Mouse (Mus musculus) hindbrain, embryonic 16.5 days (tissue): ENCODE data around the gene Fam209. TPM values are rescaled to one million over a fixed set of nuclear protein-coding genes. Genes with fewer than 3 reads are reported as not detected.

Experiments
- ATAC-seq: fragments of 200-750 bp; cut with Nextera tagmentation; 2 replicates; pipeline ENCODE4 v1.8.0; 2017; ENCODE audit warnings: moderate TSS enrichment, moderate library complexity
- H3K27ac ChIP-seq: fragments of 300-500 bp; sonication (generic); 2 replicates; pipeline ENCODE4 v1.5.1; 2014; ENCODE audit warnings: low read depth, mild to moderate bottlenecking, control low read depth, low read length, moderate library complexity
- H3K27me3 ChIP-seq: fragments of 300-500 bp; sonication (generic); replicated peaks from 2 replicates; pipeline ENCODE4 v1.6.1; 2014; ENCODE audit warnings: low read length; ENCODE audit not compliant: control insufficient read depth, insufficient read depth
- H3K36me3 ChIP-seq: fragments of 300-500 bp; sonication (generic); 2 replicates; pipeline ENCODE4 v1.6.1; 2014; ENCODE audit warnings: mild to moderate bottlenecking, low read length, moderate library complexity, mixed read lengths; ENCODE audit not compliant: control insufficient read depth, insufficient read depth
- H3K4me1 ChIP-seq: fragments of 300-500 bp; sonication (generic); 2 replicates; pipeline ENCODE4 v1.6.1; 2014; ENCODE audit warnings: low read depth, low read length; ENCODE audit not compliant: control insufficient read depth, insufficient read depth
- H3K4me2 ChIP-seq: fragments of 300-500 bp; sonication (generic); 2 replicates; pipeline ENCODE4 v1.6.1; 2014; ENCODE audit warnings: mild to moderate bottlenecking, low read length, control low read depth, moderate library complexity
- H3K4me3 ChIP-seq: fragments of 300-500 bp; sonication (generic); 2 replicates; pipeline ENCODE4 v1.5.1; 2014; ENCODE audit warnings: mild to moderate bottlenecking, low read length, control low read depth, moderate library complexity
- H3K9ac ChIP-seq: fragments of 300-500 bp; sonication (generic); 2 replicates; pipeline ENCODE4 v1.6.1; 2014; ENCODE audit warnings: low read depth, mild to moderate bottlenecking, control low read depth, low read length, moderate library complexity
- H3K9me3 ChIP-seq: fragments of 300-500 bp; sonication (generic); 2 replicates; pipeline ENCODE4 v1.6.1; 2014; ENCODE audit warnings: mild to moderate bottlenecking, low read length, moderate library complexity; ENCODE audit not compliant: control insufficient read depth
- WGBS: fragments of 180-500 bp; shearing (Covaris S2); extraction: QIAGEN DNeasy Blood & Tissue Kit; methylation state at CpG from one replicate; pipeline ENCODE4 v1.1.7; 2014; 5-methylcytosine and 5-hydroxymethylcytosine counted together
- polyA plus RNA-seq: library from polyadenylated mRNA; unstranded; fragments of >200 nt; fragmentation: Nextera tagmentation; extraction: Ambion mirVana; gene quantifications from 2 replicates; pipeline ENCODE4 v1.2.1, GENCODE M21; 2015

The Fam209 gene
- polyA plus RNA-seq, 1 experiment from 2014 or later: 0.24 TPM

DNA sequence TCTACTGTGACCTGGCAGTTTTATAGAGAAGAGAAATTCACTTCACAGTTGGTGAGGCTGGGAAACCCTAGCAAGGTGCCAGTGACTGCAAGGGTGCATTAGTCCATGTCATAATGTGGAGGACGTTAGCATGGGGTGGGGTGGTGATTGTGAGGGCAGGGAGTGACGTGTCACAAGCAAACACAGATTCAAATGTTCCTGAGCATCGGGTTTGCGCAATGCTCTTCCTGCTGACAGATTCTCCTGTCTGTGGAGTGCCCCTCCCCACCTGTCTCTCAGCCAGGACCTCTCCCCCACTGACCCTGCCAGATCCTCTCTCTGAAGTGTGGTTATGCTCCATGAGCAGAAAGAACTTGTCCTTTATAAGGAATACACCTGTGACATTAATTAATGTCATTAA lies 24.0 kb upstream of the Fam209 start:
- H3K36me3 ChIP-seq: peaks cover 48% of the 10 kb centered on the region
- 97% methylated on average over 4 of the region's 4 CpGs for WGBS
- no peak overlapping the region for H3K9ac ChIP-seq
- no peaks in the 10 kb centered on the region for H3K4me1 ChIP-seq
- ATAC-seq: no peak
- H3K27ac ChIP-seq: no peak overlapping the region
- H3K9me3 ChIP-seq: no peaks in the 10 kb centered on the region
- H3K4me2 ChIP-seq: no peak overlapping the region
- no peak overlapping the region for H3K4me3 ChIP-seq
- H3K27me3 ChIP-seq: no peaks in the 10 kb centered on the region

DNA sequence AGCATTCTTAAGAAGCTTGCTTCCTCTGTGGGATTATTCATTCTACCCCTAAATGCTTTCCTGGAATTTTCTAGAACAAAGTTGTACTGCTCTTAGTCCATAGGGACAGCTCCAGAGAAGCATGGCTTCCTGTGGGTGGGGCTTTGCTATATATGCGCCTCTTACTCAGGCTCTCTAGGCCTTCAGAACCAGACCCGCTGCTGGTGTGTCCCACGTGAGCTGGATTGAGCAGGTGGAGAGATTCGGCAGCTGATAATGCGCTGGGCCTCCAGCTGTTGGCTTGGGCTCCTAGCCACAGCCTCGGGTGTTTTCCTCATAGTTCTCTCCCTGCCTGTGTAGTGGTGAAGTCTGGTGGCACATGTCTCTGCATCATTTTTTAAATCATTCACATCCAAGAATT lies 21.7 kb upstream of the Fam209 start:
- peaks cover 49% of the 10 kb centered on the region for H3K36me3 ChIP-seq
- H3K9ac ChIP-seq: no peak overlapping the region
- no peaks in the 10 kb centered on the region for H3K4me1 ChIP-seq
- H3K9me3 ChIP-seq: no peaks in the 10 kb centered on the region
- no peak for ATAC-seq
- H3K27me3 ChIP-seq: no peaks in the 10 kb centered on the region
- no peak overlapping the region for H3K4me3 ChIP-seq
- 87% methylated on average over 6 of the region's 6 CpGs for WGBS
- H3K4me2 ChIP-seq: no peak overlapping the region
- H3K27ac ChIP-seq: no peak overlapping the region

DNA sequence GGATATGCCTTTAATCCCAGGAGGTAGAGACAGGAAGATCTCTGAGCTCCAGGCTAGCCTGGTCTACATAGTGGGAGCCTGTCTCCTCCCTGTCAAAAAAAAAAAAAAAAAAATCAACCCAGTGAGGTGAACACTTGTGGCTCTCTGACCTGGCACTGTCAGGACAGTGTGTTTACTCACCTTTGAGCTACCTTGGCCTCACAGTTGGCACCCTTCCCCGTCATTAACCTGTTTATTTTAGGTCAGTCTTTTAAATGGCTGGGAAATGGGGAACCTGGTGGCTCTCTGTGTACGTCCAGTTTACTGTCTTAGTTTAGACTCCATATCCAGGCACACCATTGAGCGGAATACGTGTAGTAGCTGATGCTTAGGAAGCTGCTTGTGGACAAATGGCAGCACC lies 20.3 kb upstream of the Fam209 start:
- Histone ChIP-seq H3K9me3 (no peaks in the 10 kb centered on the region), H3K4me2 (no peak overlapping the region), H3K4me3 (no peak overlapping the region), H3K9ac (no peak overlapping the region), H3K4me1 (no peaks in the 10 kb centered on the region), H3K27me3 (no peaks in the 10 kb centered on the region), H3K27ac (no peak overlapping the region), H3K36me3 (peaks cover 38% of the 10 kb centered on the region)
- no peak for ATAC-seq
- WGBS: 95% methylated on average over 4 of the region's 4 CpGs

DNA sequence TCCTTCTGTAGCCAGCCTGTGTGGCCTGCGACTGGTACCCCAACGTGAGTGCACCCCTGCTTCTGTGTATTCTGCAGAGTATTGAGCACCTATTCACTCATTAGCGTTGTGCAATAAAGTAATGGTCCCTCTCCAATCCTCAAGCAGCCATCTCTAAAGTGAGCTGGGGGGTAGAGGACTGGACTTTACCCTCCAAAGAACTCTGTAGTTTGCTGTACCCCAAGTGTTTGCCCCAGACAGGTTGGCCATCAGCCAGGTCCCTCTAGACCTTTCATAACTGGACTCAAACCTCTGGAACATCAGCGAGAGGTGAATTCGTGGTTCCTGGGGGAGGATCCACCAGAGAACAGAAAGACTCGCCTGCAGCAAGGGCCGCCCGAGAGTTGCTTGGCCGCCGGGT lies 19.9 kb upstream of the Fam209 start:
- Histone ChIP-seq H3K9me3 (no peaks in the 10 kb centered on the region), H3K9ac (no peak overlapping the region), H3K4me3 (no peak overlapping the region), H3K4me1 (no peaks in the 10 kb centered on the region), H3K4me2 (no peak overlapping the region), H3K36me3 (peaks cover 34% of the 10 kb centered on the region), H3K27me3 (no peaks in the 10 kb centered on the region), H3K27ac (no peak overlapping the region)
- no peak for ATAC-seq
- WGBS: 95% methylated on average over 10 of the region's 10 CpGs

DNA sequence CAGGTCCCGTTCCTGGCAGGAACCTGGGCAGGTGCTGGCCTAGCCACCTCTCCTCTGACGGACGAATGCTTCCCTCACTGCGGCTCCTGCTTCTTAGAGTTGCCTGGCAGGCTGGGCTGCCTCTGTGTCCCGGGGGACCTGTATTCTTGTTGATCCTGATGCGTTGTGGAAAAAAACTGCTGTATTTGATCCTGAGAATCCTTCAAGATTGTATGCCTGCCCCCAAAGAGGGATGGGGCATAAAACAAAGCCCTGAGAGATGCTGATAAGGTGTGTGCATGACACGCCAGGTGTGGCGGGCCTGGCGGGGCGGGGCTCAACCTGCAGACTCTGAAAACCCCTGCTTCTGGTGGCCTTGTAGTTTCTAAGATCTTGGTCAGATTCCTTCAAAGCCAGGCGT lies 13.8 kb upstream of the Fam209 start, which contains the start of gene Gcnt7:
Gene Gcnt7 (minus strand): TSS at position 101 of the 400 bp plus-strand sequence.
- H3K4me2 ChIP-seq: no peak within 1 kb of the TSS
- no peak within 1 kb of the TSS for H3K27ac ChIP-seq
- H3K9ac ChIP-seq: no peak within 1 kb of the TSS
- H3K27me3 ChIP-seq: no peaks in the 10 kb centered on the region
- H3K36me3 ChIP-seq: peaks cover 2% of the 10 kb centered on the region; the same call in 1 of the 2 replicates
- no peak within 1 kb of the TSS for H3K4me3 ChIP-seq
- 91% methylated on average over 11 of the region's 11 CpGs for WGBS
- no peaks in the 10 kb centered on the region for H3K9me3 ChIP-seq
- ATAC-seq: no peak
- no peaks in the 10 kb centered on the region for H3K4me1 ChIP-seq

DNA sequence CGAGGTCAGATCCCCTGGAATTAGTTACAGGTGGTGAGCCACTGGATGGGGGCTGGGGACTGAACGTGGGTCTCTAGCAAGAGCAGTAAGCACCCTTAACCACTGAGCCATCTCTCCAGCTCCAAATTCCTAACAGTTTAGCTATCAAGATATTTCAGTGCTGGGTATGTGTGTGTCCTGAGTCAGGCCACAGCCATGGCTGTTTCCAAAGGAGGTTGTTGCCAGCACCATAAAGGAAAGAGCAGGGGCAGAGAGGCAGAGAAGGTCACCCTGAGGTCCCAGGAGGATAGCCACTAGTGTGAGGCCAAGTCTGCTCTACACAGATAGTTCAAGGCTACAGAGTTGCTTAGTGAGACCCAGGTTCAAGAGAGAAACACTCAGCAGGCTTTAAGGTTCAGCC lies 11.7 kb upstream of the Fam209 start:
- WGBS: 93% methylated on average over 2 of the region's 2 CpGs
- Histone ChIP-seq H3K9ac (no peak overlapping the region), H3K4me2 (no peak overlapping the region), H3K27ac (no peak overlapping the region), H3K4me1 (no peaks in the 10 kb centered on the region), H3K4me3 (no peak overlapping the region), H3K27me3 (no peaks in the 10 kb centered on the region), H3K9me3 (no peaks in the 10 kb centered on the region), H3K36me3 (peaks cover 5% of the 10 kb centered on the region; the same call in 1 of the 2 replicates)
- ATAC-seq: no peak

DNA sequence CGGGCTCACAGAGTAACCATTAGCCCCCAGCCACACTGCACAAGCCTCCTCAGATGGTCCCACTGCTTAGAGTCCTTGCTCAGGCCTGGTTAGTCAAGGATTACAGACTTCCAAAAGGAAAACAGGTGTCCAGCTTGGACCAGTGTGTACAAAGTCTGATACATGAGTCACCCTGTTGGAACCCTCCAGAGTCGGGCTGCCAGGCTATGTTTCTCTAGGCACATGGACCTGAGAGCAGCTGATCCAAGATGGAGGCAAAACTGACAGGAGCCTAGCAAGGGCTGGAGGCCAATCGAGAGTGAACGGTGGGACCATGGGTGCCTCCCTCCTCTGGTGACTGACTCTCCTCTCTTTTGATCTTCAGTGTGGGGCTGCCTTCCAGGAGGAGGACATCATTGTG lies 9.5 kb upstream of the Fam209 start:
- Histone ChIP-seq H3K27ac (no peak overlapping the region), H3K27me3 (no peaks in the 10 kb centered on the region), H3K4me1 (no peaks in the 10 kb centered on the region), H3K4me3 (no peak overlapping the region), H3K4me2 (no peak overlapping the region), H3K36me3 (peaks cover 10% of the 10 kb centered on the region), H3K9me3 (no peaks in the 10 kb centered on the region), H3K9ac (no peak overlapping the region)
- WGBS: 89% methylated on average over 4 of the region's 4 CpGs
- no peak for ATAC-seq

DNA sequence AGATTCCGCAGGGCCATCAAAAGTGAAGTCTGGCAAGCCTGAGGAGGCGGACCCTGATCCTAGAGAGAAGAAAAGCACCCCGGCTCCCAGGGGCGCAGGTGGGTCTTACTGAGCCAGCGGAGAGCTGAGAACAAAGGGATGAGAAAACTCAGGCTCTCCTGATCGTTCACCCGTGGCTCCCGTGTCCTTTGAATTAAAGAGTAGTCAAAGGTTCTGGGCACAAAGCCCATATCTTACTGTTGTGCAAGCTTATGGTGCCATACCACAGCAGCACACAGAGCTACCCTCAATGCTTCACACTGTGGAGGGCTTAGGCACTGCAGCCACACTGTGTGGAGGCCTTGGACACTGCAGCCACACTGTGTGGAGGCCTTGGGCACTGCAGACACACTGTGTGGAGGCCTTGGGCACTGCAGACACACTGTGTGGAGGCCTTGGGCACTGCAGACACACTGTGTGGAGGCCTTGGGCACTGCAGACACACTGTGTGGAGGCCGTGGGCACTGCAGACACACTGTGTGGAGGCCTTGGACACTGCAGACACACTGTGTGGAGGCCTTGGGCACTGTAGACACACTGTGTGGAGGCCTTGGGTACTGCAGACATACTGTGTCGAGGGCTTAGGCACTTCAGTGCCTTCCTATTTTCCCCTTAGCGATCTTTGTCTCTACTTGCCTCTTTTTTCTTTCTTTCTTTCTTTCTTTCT lies 5.7 kb upstream of the Fam209 start:
- Histone ChIP-seq H3K36me3 (peaks cover 19% of the 10 kb centered on the region), H3K9me3 (no peaks in the 10 kb centered on the region), H3K9ac (no peak overlapping the region), H3K27ac (no peak overlapping the region), H3K27me3 (no peaks in the 10 kb centered on the region), H3K4me2 (no peak overlapping the region), H3K4me1 (peaks cover 3% of the 10 kb centered on the region; the same call in 1 of the 2 replicates), H3K4me3 (no peak overlapping the region)
- no peak for ATAC-seq
- 75% methylated on average over 11 of the region's 11 CpGs for WGBS

DNA sequence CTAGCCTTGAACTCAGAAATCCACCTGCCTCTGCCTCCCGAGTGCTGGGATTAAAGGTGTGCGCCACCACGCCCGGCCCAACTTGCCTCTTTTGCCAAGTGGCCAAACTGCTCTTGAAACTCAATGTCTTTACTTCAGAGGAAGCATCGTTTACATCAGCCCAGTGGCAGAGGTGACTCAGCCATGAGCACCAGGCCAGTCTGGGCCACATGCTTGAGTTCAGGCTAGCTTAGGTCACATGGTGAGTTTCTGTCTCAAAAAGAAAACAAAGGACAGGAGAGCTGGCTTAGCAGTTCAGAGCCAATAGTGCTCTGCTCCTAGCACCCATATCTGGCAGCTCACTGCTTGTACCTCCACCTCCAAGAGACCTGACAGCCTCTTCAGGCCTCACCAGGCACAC lies 5.1 kb upstream of the Fam209 start:
- Histone ChIP-seq H3K27me3 (no peaks in the 10 kb centered on the region), H3K27ac (no peak overlapping the region), H3K4me1 (peaks cover 3% of the 10 kb centered on the region; the same call in 1 of the 2 replicates), H3K4me3 (no peak overlapping the region), H3K9me3 (no peaks in the 10 kb centered on the region), H3K9ac (no peak overlapping the region), H3K36me3 (peaks cover 19% of the 10 kb centered on the region), H3K4me2 (no peak overlapping the region)
- WGBS: 96% methylated on average over 5 of the region's 5 CpGs
- ATAC-seq: no peak
